Comparison of ENCODE assay signal across 16 mouse cellular contexts in the genomic region with DNA sequence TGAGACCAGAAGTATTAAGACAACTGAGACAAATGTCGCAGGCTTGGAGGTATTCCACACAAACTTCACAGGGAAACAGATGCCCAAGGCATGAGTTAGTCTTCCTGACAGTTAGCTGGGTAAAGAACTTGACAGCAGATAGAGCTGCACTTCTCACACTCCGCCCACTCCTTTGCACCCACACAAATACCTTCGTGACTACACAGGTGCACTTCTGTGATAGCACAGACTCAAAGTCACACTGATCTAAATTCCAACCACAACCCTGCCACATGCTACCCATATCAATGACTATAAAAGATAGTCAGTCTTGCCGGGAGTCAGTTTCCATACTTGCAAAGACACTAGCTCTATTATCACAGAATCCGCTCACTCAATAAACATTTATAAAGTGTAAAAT.
DNase-seq lines count a peak whose midpoint lies in the region; ATAC-seq and TF ChIP-seq lines count a peak whose summit lies in the region.
"Had no signal": no experiment of that assay in that cellular context is flagged by ENCODE, and none has a peak within 500 bp of the region (broad histone marks: within the 10 kb centered on the region; RNA-seq: fewer than 3 reads in every experiment).

No protein-coding gene starts in this region.

- no peak for ATAC-seq in midbrain, embryonic 11.5 days (ENCODE audit: low FRiP score)
- no peak for ATAC-seq in midbrain, postnatal 0 days (ENCODE audit: low FRiP score)
- ATAC-seq in megakaryocyte-erythroid progenitor cell, adult 5-6 weeks (replicated peaks; ENCODE audit: low FRiP score, low TSS enrichment, poor library complexity, severe bottlenecking), result peak; percentile 98
- ATAC-seq: hindbrain, embryonic 16.5 days; midbrain, embryonic 13.5 days had no signal

- no peak for TF ChIP-seq CTCF in midbrain, postnatal 0 days (IDR thresholded peaks at IDR 0.05)

- H3K9ac ChIP-seq in midbrain, embryonic 11.5 days (ENCODE audit: low read length), result no peak overlapping the region
- H3K9ac ChIP-seq in midbrain, postnatal 0 days (replicated peaks; ENCODE audit: low read length, poor library complexity, severe bottlenecking), result no peak overlapping the region
- H3K9ac ChIP-seq: embryonic facial prominence, embryonic 15.5 days; liver, embryonic 15.5 days; midbrain, embryonic 13.5 days had no signal

- no peaks in the 10 kb centered on the region; the same call in 1 of the 2 replicates for H3K4me1 ChIP-seq in midbrain, embryonic 11.5 days (ENCODE audit: control insufficient read depth, insufficient read depth, low read length)
- H3K4me1 ChIP-seq in midbrain, postnatal 0 days (ENCODE audit: insufficient read depth, low read length), result no peaks in the 10 kb centered on the region

- H3K9me3 ChIP-seq in midbrain, embryonic 11.5 days (ENCODE audit: control insufficient read depth, low read length), result no peaks in the 10 kb centered on the region
- no peaks in the 10 kb centered on the region for H3K9me3 ChIP-seq in midbrain, postnatal 0 days (ENCODE audit: low read length)
- H3K9me3 ChIP-seq: embryonic facial prominence, embryonic 15.5 days; liver, embryonic 15.5 days; midbrain, embryonic 13.5 days had no signal

- no peak overlapping the region for H3K27ac ChIP-seq in midbrain, embryonic 11.5 days (ENCODE audit: low read depth, low read length)
- H3K27ac ChIP-seq in midbrain, postnatal 0 days (ENCODE audit: low read depth, low read length), result no peak overlapping the region
- H3K27ac ChIP-seq: embryonic facial prominence, embryonic 15.5 days; liver, embryonic 15.5 days; midbrain, embryonic 13.5 days had no signal

- DNase-seq in midbrain, embryonic 11.5 days (ENCODE audit: low spot score, missing footprints), result peak; percentile 21
- no peak for DNase-seq in midbrain, postnatal 0 days (ENCODE audit: low spot score)
- peak; percentile 39 for DNase-seq in c-Kit-positive CD71-positive TER-119-positive erythroid progenitor cells, embryonic 14.5 days (ENCODE audit: low spot score)
- no peak for DNase-seq in heart, adult 18-20 months
- DNase-seq in heart, adult 11 months, result no peak
- DNase-seq in yolk sac, embryonic 10.5 days (ENCODE audit: low spot score), result no peak
- DNase-seq: adrenal gland, postnatal 36 days; cerebellum, adult 11 months; heart, postnatal 10 days; kidney, adult 2 months; kidney, postnatal 25 days had no signal

- H3K4me3 ChIP-seq in midbrain, embryonic 11.5 days (ENCODE audit: low read depth, low read length), result no peak overlapping the region
- no peak overlapping the region for H3K4me3 ChIP-seq in midbrain, postnatal 0 days (ENCODE audit: low read depth, low read length)
- H3K4me3 ChIP-seq: embryonic facial prominence, embryonic 15.5 days; liver, embryonic 15.5 days; midbrain, embryonic 13.5 days had no signal

- H3K4me2 ChIP-seq in midbrain, embryonic 11.5 days, result no peak overlapping the region
- no peak overlapping the region for H3K4me2 ChIP-seq in midbrain, postnatal 0 days (ENCODE audit: low read depth, low read length, poor library complexity, severe bottlenecking)
- H3K4me2 ChIP-seq: embryonic facial prominence, embryonic 15.5 days; liver, embryonic 15.5 days; midbrain, embryonic 13.5 days had no signal

- no peaks in the 10 kb centered on the region for H3K36me3 ChIP-seq in midbrain, embryonic 11.5 days (ENCODE audit: control insufficient read depth, insufficient read depth, low read length)
- no peaks in the 10 kb centered on the region for H3K36me3 ChIP-seq in midbrain, postnatal 0 days (ENCODE audit: insufficient read depth, low read length)
- H3K36me3 ChIP-seq: embryonic facial prominence, embryonic 15.5 days; liver, embryonic 15.5 days; midbrain, embryonic 13.5 days had no signal

- no peaks in the 10 kb centered on the region for H3K27me3 ChIP-seq in midbrain, embryonic 11.5 days (ENCODE audit: control insufficient read depth, insufficient read depth, low read length)
- H3K27me3 ChIP-seq in midbrain, postnatal 0 days (ENCODE audit: insufficient read depth, low read length), result no peaks in the 10 kb centered on the region
- H3K27me3 ChIP-seq: embryonic facial prominence, embryonic 15.5 days; liver, embryonic 15.5 days; midbrain, embryonic 13.5 days had no signal

- 89% methylated on average over 5 of the region's 5 CpGs for WGBS in midbrain, embryonic 11.5 days
- 87% methylated on average over 5 of the region's 5 CpGs for WGBS in midbrain, postnatal 0 days

Comparison
In these comparisons a context has a peak if more than half of its experiments do, and no peak if none do; other contexts are left out.
1. DNase-seq: peak in midbrain, embryonic 11.5 days (single experiment) and c-Kit-positive CD71-positive TER-119-positive erythroid progenitor cells, embryonic 14.5 days (single experiment); none in midbrain, postnatal 0 days (single experiment), heart, adult 18-20 months (0 of 2), heart, adult 11 months (single experiment) and yolk sac, embryonic 10.5 days (single experiment).